ENCODE assay signal across 8 mouse cellular contexts in genomic region chr1:61771213-61771612, GRCm38 (mm10).
DNase-seq lines count a peak whose midpoint lies in the region; ATAC-seq and TF ChIP-seq lines count a peak whose summit lies in the region.

No protein-coding gene starts in this region.

- no peak overlapping the region for H3K9ac ChIP-seq in intestine, embryonic 15.5 days

- H3K9me3 ChIP-seq in intestine, embryonic 15.5 days, result no peaks in the 10 kb centered on the region

- H3K4me2 ChIP-seq in intestine, embryonic 15.5 days (replicated peaks), result no peak overlapping the region

- no peaks in the 10 kb centered on the region for H3K4me1 ChIP-seq in cerebellum, adult 2 months (ENCODE audit: control insufficient read depth, insufficient read depth, low read length)
- no peaks in the 10 kb centered on the region for H3K4me1 ChIP-seq in intestine, embryonic 15.5 days (replicated peaks)

- DNase-seq in urinary bladder, adult 18-20 months (ENCODE audit: low spot score in 2 of 2), result peak; percentile 43
- no peak for DNase-seq in urinary bladder, adult 2 months (ENCODE audit: low spot score)
- peak; percentile 32 to 38 for DNase-seq in cerebellum, adult 2 months
- DNase-seq in frontal cortex, postnatal 14 days (ENCODE audit: low spot score in 2 of 2), result peak; percentile 22 to 45
- DNase-seq in left cerebral cortex, postnatal 14 days (ENCODE audit: low spot score in 2 of 2), result peak; percentile 61 to 79
- DNase-seq in natural killer cell, adult 2 months (ENCODE audit: low spot score in 2 of 2), result peak; percentile 3 to 20
- DNase-seq in testis, postnatal 10 days (ENCODE audit: low spot score), result peak; percentile 76

- H3K36me3 ChIP-seq in intestine, embryonic 15.5 days, result no peaks in the 10 kb centered on the region

- H3K27me3 ChIP-seq in cerebellum, adult 2 months (ENCODE audit: control insufficient read depth, insufficient read depth, low read length), result no peaks in the 10 kb centered on the region
- H3K27me3 ChIP-seq in intestine, embryonic 15.5 days (replicated peaks), result no peaks in the 10 kb centered on the region

- no peak overlapping the region for H3K27ac ChIP-seq in cerebellum, adult 2 months (ENCODE audit: insufficient read depth, low read length)
- no peak overlapping the region for H3K27ac ChIP-seq in intestine, embryonic 15.5 days

- intact Hi-C loops in left cerebral cortex, postnatal 14 days (cut with DNase I), result loop anchor here (2.0 to 5.0 kb wide), 2 partner anchors 394 to 589 kb away; no protein-coding TSS in a partner anchor

- no peak for TF ChIP-seq POLR2A in cerebellum, adult 2 months (IDR thresholded peaks at IDR 0.05; ENCODE audit: borderline replicate concordance, insufficient read depth, low read length)

- peak; percentile 62; the same call in 1 of the 2 replicates for TF ChIP-seq CTCF in cerebellum, adult 2 months (IDR thresholded peaks at IDR 0.05; ENCODE audit: borderline replicate concordance, insufficient read depth, low read depth, low read length)

- ATAC-seq in intestine, embryonic 15.5 days, result peak; percentile 88

- H3K4me3 ChIP-seq in cerebellum, adult 2 months (replicated peaks; ENCODE audit: insufficient read depth, low read depth, low read length), result no peak overlapping the region
- H3K4me3 ChIP-seq in intestine, embryonic 15.5 days (replicated peaks), result no peak overlapping the region
